Mouse (Mus musculus) bone marrow, adult 2 months (tissue): ENCODE measurements at regions not wholly inside any gene's neighbourhood (a gene's known extent, or its start where the extent isn't known, plus 50 kb on each side); places are given as distances from the start of the nearest gene placed in this dataset.

Experiments
- CTCF ChIP-seq: fragments of 200-500 bp; IDR thresholded peaks from 2 replicates; pipeline ENCODE4 v1.5.1; 2011; ENCODE audit warnings: low read length, control low read depth; ENCODE audit not compliant: control insufficient read depth, insufficient read depth
- POLR2A ChIP-seq: fragments of 200-500 bp; IDR thresholded peaks from 2 replicates; pipeline ENCODE4 v1.6.1; 2011; ENCODE audit warnings: low read depth, mild to moderate bottlenecking, control low read depth, low read length, borderline replicate concordance; ENCODE audit not compliant: control insufficient read depth

- no peak for TF ChIP-seq POLR2A
- TF ChIP-seq CTCF, result no peak
These were observed 73.4 kb downstream of the Fam43a start for GRCm38 (mm10) chr16:30672776-30673550.
